Mouse (Mus musculus) left cerebral cortex, postnatal 25 days (tissue): ENCODE measurements around the gene Marc2. TPM values are rescaled to one million over a fixed set of nuclear protein-coding genes. Genes with fewer than 3 reads are reported as not detected.

Experiments
- DNase-seq, 2 experiments: peaks; one replicate each; pipeline ENCODE4 v3.0.0; 2022; ENCODE audit warnings: low spot score in 2 of 2, mixed read lengths in 1 of 2
- intact Hi-C: fragments of 180-260 bp; cut with DNase I; formaldehyde crosslinking; loops from one replicate; pipeline ENCODE4 v1.15.1; 2025
- total RNA-seq, 2 experiments: library from RNA; stranded (reverse); gene quantifications; 2 replicates each; pipeline ENCODE4 v1.2.3; 2021

Marc2 gene
- total RNA-seq, 2 experiments from 2014 or later, result 146 to 165 TPM

- no peak for DNase-seq
- intact Hi-C loops, result no loop called here
These were observed 12.0 kb upstream of the Marc2 start for GRCm38 (mm10) chr1:184858253-184858652.

GRCm38 (mm10) chr1:184857216-184857615, 11.0 kb upstream of the Marc2 start:
- intact Hi-C loops, result loop anchor here (1.0 kb wide), 1 partner anchor 20 kb away; no protein-coding TSS in a partner anchor
- peak in 1 of 2 experiments; percentile 82 for DNase-seq

DNA sequence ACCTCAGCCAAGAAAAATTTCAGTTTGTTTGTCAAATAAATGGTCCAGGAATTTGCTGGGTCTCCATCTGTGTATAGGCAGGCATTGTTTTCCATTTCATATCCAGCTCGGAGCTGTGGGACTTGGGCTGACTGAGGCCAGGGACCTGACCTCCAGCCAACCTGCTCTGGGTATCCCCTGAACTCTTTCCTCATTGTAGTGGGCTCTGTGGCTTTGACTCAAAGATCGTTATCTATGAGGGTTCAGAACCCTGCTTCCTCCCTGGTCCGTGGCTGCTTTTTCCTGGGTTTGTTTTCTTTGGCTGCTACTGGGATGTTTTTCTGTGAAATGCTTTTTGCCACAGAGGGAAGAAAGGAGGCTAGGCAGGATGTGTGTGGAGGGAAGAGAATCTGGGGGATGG, 7.7 kb upstream of the Marc2 start:
- no peak for DNase-seq
- intact Hi-C loops, result loop anchor here (2.0 kb wide), 2 partner anchors 29 to 39 kb away; partner anchors contain the start of gene C130074G19Rik

DNA sequence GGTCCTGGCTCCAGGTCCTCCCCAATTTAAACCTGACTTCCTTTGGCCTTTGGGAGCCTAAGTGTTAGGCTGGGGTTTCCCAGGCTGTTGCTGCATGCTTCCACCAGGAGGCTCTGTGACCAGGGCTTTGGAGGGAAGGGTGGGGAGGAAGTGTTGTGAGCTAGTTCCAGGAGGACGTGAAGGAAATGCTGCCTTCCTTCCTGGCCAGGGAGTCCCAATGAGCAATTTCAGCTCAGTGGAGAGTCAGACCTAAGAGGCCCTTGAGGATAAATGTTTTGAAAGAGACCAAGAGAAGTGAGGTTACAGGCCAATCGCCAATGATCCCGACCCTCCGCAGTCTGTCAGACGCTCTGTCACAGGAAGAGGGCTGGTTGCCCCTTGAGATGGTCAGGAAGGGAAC, 7.1 kb upstream of the Marc2 start:
- DNase-seq, result peak; percentile 51 to 71
- intact Hi-C loops, result loop anchor here (2.0 kb wide), 2 partner anchors 29 to 39 kb away; partner anchors contain the start of gene C130074G19Rik

DNA sequence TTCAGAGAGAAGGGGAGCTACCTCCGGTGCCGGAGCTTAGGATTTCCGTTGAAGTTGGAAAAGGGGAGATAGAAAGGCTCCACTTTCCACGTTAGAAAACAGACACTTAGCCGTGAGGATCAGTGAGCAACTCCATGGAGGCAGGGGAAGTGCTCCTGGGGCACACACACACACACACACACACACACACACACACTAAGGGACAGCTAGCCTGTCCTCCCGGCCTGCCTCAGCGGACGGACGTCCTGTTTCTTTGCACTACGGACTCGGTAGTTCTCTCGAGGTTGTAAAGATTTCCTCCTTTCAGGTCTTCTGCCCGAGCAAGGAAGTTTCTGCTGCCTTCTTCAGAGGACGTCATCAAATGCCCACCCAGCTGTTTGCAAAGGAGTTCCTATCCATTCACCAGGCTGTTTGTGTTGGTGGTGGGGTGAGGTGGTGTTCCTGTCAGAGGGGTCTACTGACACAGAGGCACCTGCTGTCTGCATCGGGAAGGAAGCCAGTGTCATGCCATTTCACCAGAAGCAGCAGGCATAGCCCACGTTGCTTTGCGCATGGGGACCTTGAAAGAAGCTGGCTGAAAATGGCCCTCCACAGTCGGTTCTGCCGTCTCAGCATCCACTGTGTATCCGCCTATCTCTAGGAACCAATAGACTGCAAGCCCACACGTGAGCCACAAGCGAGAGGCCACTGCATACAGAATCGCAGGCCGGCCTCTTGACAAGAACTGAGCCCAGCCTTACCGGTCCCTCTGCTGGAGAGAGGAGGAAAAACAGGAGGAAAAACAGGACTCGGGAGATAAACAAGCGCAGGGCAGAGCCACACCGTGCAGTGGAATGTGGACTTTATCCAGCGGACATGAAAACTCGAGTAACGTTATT, 5.7 kb upstream of the Marc2 start:
- intact Hi-C loops, result loop anchor here (2.0 kb wide), 2 partner anchors 31 to 41 kb away; partner anchors contain the start of gene C130074G19Rik
- peak; percentile 79 to 91 for DNase-seq

DNA sequence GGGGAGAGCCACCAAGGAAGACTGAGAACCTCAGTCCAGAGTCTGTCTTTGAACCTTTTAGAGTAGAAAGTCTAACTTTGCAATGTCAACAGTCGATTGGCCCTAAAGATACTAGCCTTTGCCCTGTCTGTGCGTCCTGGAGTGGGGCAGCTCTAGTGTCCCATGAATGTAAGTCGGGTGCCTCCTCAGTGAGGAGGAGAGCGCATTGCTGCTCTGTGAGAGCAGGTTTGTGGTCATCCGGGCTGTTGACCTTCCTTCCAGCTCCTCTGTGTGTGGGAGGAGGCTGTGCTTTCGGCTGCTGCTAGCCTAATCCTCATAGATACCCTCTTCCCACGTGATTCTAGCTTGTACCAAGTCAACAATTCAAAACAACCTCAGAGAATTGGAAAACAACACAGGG, 4.9 kb upstream of the Marc2 start:
- intact Hi-C loops, result no loop called here
- DNase-seq, result no peak

DNA sequence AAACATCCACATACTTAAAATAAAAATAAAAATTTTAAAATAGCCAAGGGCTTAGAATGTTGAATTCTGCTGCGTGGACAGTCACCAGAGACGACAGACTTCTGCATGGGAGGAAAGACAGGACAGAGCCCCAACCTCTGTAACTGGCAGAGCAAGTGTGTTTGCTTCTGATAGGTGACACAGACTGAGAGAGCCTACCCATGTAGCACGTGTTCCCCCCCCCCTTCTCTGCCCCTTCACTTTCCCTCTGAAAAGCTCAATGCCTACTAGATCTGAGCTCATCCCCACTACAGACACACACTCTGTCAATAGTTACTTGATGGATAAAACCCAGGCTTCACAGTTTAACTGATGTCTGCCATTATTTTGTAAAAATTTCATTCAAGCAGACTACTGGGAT, 722 bp upstream of the Marc2 start:
- DNase-seq, result no peak
- intact Hi-C loops, result no loop called here

DNA sequence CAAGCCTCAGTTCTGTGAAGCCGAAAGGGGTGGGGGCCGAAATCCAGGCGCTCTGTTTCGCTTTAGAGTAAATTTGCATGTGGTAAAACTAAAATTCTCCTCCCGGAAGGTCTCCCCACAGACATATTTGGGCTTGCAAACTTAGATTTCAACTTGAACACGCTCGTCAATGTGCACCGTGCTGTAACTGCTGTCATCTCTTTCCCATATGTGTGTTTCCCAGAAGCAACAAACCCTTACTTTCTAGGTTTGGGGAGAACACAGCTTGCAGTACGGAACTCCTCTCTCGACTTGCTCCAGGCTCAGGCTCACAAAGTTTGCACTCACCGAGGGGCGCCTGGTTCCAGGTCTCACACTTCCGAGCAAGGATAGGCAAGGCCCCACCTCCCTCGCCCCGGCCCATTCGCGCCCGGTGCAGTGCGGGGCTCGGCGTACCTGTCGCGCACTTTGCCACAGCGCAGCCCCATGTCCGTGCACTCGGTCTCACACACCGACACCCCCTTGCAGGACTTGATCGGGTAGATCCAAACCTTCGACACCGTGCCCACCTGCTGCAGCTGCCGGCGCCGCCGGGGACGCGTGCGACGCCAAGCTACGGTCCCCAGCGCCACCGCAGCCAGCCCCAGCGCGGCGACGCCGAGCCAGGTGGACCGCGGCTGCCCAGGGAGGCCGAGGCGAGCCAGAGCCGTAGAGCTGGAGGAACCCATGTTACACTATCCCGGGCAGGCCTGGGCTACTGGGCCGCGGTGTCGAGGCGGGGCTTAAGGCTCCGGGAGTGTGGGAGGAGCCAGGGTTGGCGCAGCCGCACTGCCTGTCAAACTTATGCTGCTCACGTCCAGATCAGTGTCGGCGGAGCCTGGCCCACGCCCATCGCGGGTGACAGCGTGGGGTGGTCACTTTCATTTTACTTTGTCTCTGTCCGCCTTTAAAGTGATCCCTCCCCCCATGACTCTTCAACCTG, 860 bp downstream of the Marc2 start:
- intact Hi-C loops, result loop anchor here (2.0 kb wide), 1 partner anchor 19 kb away; no protein-coding TSS in a partner anchor
- peak; percentile 87 to 90 for DNase-seq

DNA sequence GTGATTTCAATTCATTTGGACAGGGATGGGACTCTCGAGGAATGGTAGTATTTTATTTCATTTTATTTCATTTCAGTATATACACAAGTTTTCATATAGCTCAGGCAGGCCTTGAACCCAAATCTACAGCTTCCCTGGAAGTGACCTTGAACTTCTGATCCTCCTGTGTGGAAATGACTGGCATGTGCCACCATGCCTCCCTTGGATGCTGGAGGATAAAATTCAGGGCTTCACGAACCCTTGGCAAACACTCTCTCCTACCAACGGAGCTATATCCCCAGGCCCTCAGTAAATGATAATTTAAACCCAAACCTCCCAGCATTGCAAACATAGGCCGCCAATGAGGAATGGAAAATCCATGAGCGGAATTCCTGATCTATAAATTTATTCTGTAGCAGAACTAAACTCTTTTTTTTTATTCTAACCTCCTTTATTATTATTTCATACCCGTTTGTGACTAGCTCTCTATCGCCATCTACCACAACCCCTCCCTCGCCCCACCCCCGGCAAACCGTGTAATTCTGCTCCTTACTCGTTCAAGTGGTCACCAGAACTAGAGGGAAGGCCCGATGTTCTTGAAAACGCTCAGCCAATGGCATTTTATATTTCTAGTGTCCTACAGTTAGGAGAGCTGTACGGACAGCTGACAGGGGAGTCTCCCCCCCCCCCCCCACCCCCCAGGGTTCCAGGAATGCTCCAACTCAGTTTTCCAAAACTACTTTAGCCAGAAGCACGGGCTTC, 1.8 kb downstream of the Marc2 start:
- intact Hi-C loops, result loop anchor here (2.0 kb wide), 1 partner anchor 18 kb away; no protein-coding TSS in a partner anchor
- DNase-seq, result peak in 1 of 2 experiments; percentile 41

GRCm38 (mm10) chr1:184837649-184838048, 8.6 kb downstream of the Marc2 start:
- DNase-seq, result no peak
- intact Hi-C loops, result no loop called here

DNA sequence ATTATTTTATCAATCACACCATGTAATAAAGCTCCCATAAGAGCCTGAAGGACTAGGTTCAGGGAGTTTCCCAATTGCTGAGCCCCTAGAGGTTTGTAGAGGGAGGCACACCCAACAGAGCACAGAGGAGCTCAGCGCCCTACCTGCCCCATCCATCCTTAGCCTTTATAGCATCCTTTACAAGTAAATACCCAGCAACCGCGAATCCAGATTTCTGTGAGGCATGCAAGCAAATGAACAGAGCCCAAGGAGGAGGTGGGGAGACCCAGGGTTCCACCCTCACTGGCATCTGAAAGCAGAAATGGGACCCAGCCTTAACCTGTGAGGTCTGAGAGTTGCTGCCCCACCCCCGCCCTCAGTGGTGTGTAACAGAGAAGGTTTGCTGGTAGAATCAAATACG, 9.9 kb downstream of the Marc2 start:
- DNase-seq, result no peak
- intact Hi-C loops, result no loop called here

DNA sequence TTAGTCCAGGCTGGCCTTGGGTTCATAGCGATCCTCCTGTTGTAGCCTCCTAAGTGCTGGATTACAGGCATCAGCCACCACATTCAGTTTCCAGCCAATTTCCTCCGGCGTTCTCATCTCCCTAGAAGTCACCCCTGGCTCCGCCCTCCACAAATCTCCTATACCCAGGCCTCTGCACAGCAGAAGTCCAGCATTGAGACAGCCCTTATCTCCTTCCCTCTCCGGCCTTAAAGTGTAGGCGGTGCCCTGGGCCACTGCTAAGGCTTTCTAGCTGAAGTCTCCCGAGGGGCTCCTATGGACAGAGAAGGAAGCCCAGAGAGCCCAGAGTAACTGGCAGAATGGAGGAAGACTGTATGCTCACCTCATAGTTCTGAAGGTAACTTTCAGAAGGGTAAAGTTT, 12.8 kb downstream of the Marc2 start:
- DNase-seq, result no peak
- intact Hi-C loops, result no loop called here

- intact Hi-C loops, result no loop called here
- no peak for DNase-seq
These were observed 14.0 kb downstream of the Marc2 start for GRCm38 (mm10) chr1:184832211-184832610.

GRCm38 (mm10) chr1:184829897-184830296, 16.4 kb downstream of the Marc2 start:
- DNase-seq, result no peak
- intact Hi-C loops, result no loop called here

- peak in 1 of 2 experiments; percentile 53 for DNase-seq
These were observed 19.0 kb downstream of the Marc2 start for GRCm38 (mm10) chr1:184827175-184827701.

GRCm38 (mm10) chr1:184825093-184825492, 21.2 kb downstream of the Marc2 start:
- intact Hi-C loops, result loop anchor here (2.0 kb wide), 1 partner anchor 368 kb away; no protein-coding TSS in a partner anchor
- DNase-seq, result peak in 1 of 2 experiments; percentile 56

More at GRCm38 (mm10) chr1:184827175-184827701, 19.0 kb downstream of the Marc2 start:
- intact Hi-C loops, result loop anchor here (2.0 kb wide), 1 partner anchor 18 kb away; no protein-coding TSS in a partner anchor

DNA sequence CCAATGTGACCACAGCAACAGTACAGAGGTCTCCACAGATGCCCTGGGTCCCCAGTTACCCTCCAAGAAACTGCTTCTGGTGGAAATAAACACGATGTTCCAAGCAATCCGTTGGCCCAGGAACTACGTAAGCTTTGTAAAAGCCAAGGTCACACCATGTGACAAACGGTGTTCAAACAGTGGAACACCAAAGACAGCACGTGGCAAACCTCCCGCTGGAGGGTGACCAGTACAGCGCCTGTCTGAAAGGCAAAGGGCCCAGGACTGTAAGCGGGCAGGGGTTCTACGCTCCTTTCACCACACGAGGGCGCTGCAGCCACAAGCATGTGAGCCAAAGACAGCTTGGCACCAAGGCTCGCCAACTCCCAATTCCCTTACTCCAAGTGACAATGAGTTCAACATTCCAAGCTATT, 21.8 kb downstream of the Marc2 start:
- peak; percentile 84 to 89 for DNase-seq
- intact Hi-C loops, result loop anchor here (1.0 to 2.0 kb wide), 2 partner anchors 68 to 368 kb away; no protein-coding TSS in a partner anchor

GRCm38 (mm10) chr1:184822678-184823077, 23.6 kb downstream of the Marc2 start:
- intact Hi-C loops, result no loop called here

DNA sequence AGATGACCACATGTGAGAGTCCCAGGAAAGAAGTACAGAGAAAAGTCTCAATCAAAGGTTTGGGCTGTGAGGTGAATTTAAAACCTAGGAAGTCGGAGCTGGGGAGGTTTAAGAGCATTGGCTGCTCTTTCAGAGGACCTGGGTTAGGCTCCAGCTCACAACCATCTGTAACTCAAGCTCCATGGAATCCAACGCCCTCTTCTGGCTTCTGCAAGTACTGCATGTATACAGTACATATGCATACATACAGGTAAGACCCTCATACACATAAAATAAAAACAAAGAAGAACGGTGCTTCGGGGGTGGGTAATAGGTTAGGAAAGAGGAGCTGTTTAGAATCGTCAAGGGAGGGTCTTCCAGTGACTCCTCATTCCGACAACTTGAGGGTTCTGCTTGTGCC, 28.5 kb downstream of the Marc2 start:
- intact Hi-C loops, result no loop called here
- no peak for DNase-seq

More at GRCm38 (mm10) chr1:184822678-184823077, 23.6 kb downstream of the Marc2 start:
- peak in 1 of 2 experiments; percentile 65 for DNase-seq
